Mouse (Mus musculus) hindbrain, postnatal 0 days (tissue): ENCODE data around the gene Ephb2. TPM values are rescaled to one million over a fixed set of nuclear protein-coding genes. Genes with fewer than 3 reads are reported as not detected.

Source experiments
- ATAC-seq: fragments of 200-750 bp; cut with Nextera tagmentation; 2 replicates; pipeline ENCODE4 v1.8.0; 2017; ENCODE audit warnings: mild to moderate bottlenecking, moderate TSS enrichment, moderate library complexity
- DNase-seq: peaks from one replicate; pipeline ENCODE4 v3.0.0-alpha.2; 2015; ENCODE audit warnings: low spot score
- H3K27ac ChIP-seq: fragments of 300-500 bp; sonication (generic); 2 replicates; pipeline ENCODE4 v1.5.1; 2014; ENCODE audit warnings: mild to moderate bottlenecking
- H3K27me3 ChIP-seq: fragments of 300-500 bp; sonication (generic); 2 replicates; pipeline ENCODE4 v1.6.1; 2014; ENCODE audit warnings: low read length, mixed read lengths; ENCODE audit not compliant: insufficient read depth
- H3K36me3 ChIP-seq: fragments of 300-500 bp; sonication (generic); 2 replicates; pipeline ENCODE4 v1.6.1; 2014; ENCODE audit warnings: low read length, mixed read lengths; ENCODE audit not compliant: insufficient read depth
- H3K4me1 ChIP-seq: fragments of 300-500 bp; sonication (generic); 2 replicates; pipeline ENCODE4 v1.6.1; 2014; ENCODE audit warnings: antibody characterized with exemption, low read length, mixed read lengths; ENCODE audit not compliant: insufficient read depth
- H3K4me2 ChIP-seq: fragments of 300-500 bp; sonication (generic); 2 replicates; pipeline ENCODE4 v1.6.1; 2014; ENCODE audit warnings: low read depth, mild to moderate bottlenecking, low read length, moderate library complexity, mixed read lengths
- H3K4me3 ChIP-seq: fragments of 300-500 bp; sonication (generic); 2 replicates; pipeline ENCODE4 v1.5.1; 2014; ENCODE audit warnings: low read length
- H3K9ac ChIP-seq: fragments of 300-500 bp; sonication (generic); replicated peaks from 2 replicates; pipeline ENCODE4 v1.6.1; 2014; ENCODE audit warnings: mild to moderate bottlenecking, low read length, moderate library complexity, mixed read lengths
- H3K9me3 ChIP-seq: fragments of 300-500 bp; sonication (generic); 2 replicates; pipeline ENCODE4 v1.6.1; 2016; ENCODE audit warnings: low read length, mixed read lengths
- CTCF ChIP-seq: IDR thresholded peaks from 2 replicates; pipeline ENCODE4 v1.5.1; 2016; ENCODE audit warnings: antibody characterized with exemption, control low read depth, low read depth
- WGBS: fragments of 180-500 bp; shearing (Covaris S2); extraction: QIAGEN DNeasy Blood & Tissue Kit; methylation state at CpG from one replicate; pipeline ENCODE4 v1.1.7; 2014; 5-methylcytosine and 5-hydroxymethylcytosine counted together
- polyA plus RNA-seq: library from polyadenylated mRNA; unstranded; fragments of >200 nt; fragmentation: Nextera tagmentation; extraction: Ambion mirVana; gene quantifications from 2 replicates; pipeline ENCODE4 v1.2.1, GENCODE M21; 2015
- total RNA-seq: library from RNA; depleted of rRNA; stranded (reverse); fragments of >200 nt; gene quantifications from 2 replicates; pipeline ENCODE4 v1.2.3, GENCODE M21; 2014

Ephb2 gene
- total and polyA plus RNA-seq, 2 experiments from 2014 or later: 13.0 to 136 TPM

- Histone ChIP-seq H3K4me3 (no peak overlapping the region), H3K4me1 (no peaks in the 10 kb centered on the region), H3K27ac (no peak overlapping the region), H3K4me2 (no peak overlapping the region), H3K27me3 (no peaks in the 10 kb centered on the region), H3K36me3 (no peaks in the 10 kb centered on the region), H3K9ac (no peak overlapping the region), H3K9me3 (no peaks in the 10 kb centered on the region)
- ATAC-seq: no peak
- DNase-seq: peak; percentile 8
- WGBS: 58% methylated on average over 7 of the region's 7 CpGs
- no peak for TF ChIP-seq CTCF
Observed at GRCm38 (mm10) chr4:136613657-136614056, 222.1 kb downstream of the Ephb2 start.

- Histone ChIP-seq H3K27me3 (no peaks in the 10 kb centered on the region), H3K4me2 (no peak within 1 kb of the TSS), H3K4me1 (no peaks in the 10 kb centered on the region), H3K27ac (no peak within 1 kb of the TSS), H3K9ac (no peak within 1 kb of the TSS), H3K9me3 (no peaks in the 10 kb centered on the region), H3K4me3 (no peak within 1 kb of the TSS), H3K36me3 (no peaks in the 10 kb centered on the region)
- no peak for TF ChIP-seq CTCF
- 55% methylated on average over 4 of the region's 4 CpGs for WGBS
- DNase-seq: no peak
- ATAC-seq: no peak
Observed at GRCm38 (mm10) chr4:136610387-136610856, 225.4 kb downstream of the Ephb2 start, which contains the start of gene Tex46. Gene Tex46, plus strand, starts transcription at chr4:136610437.

GRCm38 (mm10) chr4:136605756-136606485, 229.9 kb downstream of the Ephb2 start:
- Histone ChIP-seq H3K27ac (no peak overlapping the region), H3K4me2 (no peak overlapping the region), H3K9ac (no peak overlapping the region), H3K4me1 (no peaks in the 10 kb centered on the region), H3K9me3 (no peaks in the 10 kb centered on the region), H3K27me3 (no peaks in the 10 kb centered on the region), H3K4me3 (no peak overlapping the region), H3K36me3 (no peaks in the 10 kb centered on the region)
- TF ChIP-seq CTCF: no peak
- WGBS: 91% methylated on average over 19 of the region's 19 CpGs
- no peak for DNase-seq
- no peak for ATAC-seq

DNA sequence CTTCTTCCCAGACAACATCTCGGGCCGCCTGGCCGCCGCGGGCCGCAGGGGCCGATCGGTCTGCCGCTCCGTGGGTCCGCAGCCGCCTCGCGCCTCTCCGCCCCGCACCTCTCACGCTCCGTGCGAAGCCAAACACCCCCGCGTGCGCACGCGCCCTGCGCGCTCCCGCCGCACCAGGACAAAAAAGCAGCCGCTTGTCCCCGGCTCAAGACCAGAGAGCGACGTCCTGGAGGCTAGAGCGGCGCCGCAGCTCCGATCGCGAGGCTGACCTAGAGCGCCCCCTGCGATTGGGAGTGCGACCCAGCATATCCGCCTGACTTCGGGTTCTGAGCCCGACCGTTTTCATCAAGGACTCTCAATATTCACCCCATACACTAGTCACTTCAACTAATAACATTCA, 233.2 kb downstream of the Ephb2 start, which contains the start of gene Kdm1a:
Gene Kdm1a, minus strand, starts transcription at position 156 of the 400 bp plus-strand sequence.
- peak; percentile 90 for ATAC-seq
- peaks cover 3% of the 10 kb centered on the region; the same call in 1 of the 2 replicates for H3K4me1 ChIP-seq
- WGBS: under 1% methylated on average over 42 of the region's 45 CpGs
- H3K4me2 ChIP-seq: peak within 1 kb of the TSS; percentile 59
- peak within 1 kb of the TSS; percentile 92 for H3K4me3 ChIP-seq
- H3K9ac ChIP-seq: peak within 1 kb of the TSS; percentile 99
- no peaks in the 10 kb centered on the region for H3K9me3 ChIP-seq
- no peaks in the 10 kb centered on the region for H3K36me3 ChIP-seq
- peak; percentile 98 for DNase-seq
- peak within 1 kb of the TSS; percentile 96 for H3K27ac ChIP-seq
- TF ChIP-seq CTCF: peak; percentile 97
- no peaks in the 10 kb centered on the region for H3K27me3 ChIP-seq

GRCm38 (mm10) chr4:136602018-136602554, 233.7 kb downstream of the Ephb2 start:
- H3K4me1 ChIP-seq: peaks cover 3% of the 10 kb centered on the region; the same call in 1 of the 2 replicates
- DNase-seq (peak; percentile 43), ATAC-seq (peak; percentile 69)
- no peak for TF ChIP-seq CTCF
- peak overlapping the region; percentile 99 for H3K9ac ChIP-seq
- H3K36me3 ChIP-seq: no peaks in the 10 kb centered on the region
- H3K9me3 ChIP-seq: no peaks in the 10 kb centered on the region
- WGBS: under 1% methylated on average over 51 of the region's 68 CpGs
- peak overlapping the region; percentile 96 for H3K27ac ChIP-seq
- no peaks in the 10 kb centered on the region for H3K27me3 ChIP-seq
- peak overlapping the region; percentile 92 for H3K4me3 ChIP-seq
- H3K4me2 ChIP-seq: peak overlapping the region; percentile 59

DNA sequence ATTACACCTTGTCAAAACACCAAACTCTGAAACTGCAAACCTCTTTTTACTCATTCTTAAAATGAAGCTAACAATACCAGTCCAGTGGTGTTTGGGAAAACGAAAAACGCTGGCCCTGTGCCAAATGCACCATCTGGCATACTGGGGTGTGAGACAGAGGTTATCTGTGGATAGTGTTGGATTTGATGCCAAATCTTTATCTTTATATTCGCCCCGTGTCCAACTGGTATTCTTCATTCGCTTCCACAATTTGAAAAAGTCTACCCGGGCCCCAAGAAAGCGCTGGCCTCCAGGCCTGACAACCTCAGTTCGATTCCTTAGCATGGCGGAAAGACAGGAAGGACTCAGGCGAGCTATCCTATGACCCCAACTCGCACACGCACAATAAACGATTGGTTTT, 234.3 kb downstream of the Ephb2 start:
- under 1% methylated on average over 13 of the region's 13 CpGs for WGBS
- Histone ChIP-seq H3K4me1 (peaks cover 3% of the 10 kb centered on the region; the same call in 1 of the 2 replicates), H3K4me2 (peak overlapping the region; percentile 59), H3K36me3 (no peaks in the 10 kb centered on the region), H3K27ac (peak overlapping the region; percentile 96), H3K9ac (peak overlapping the region; percentile 99), H3K4me3 (peak overlapping the region; percentile 92), H3K27me3 (no peaks in the 10 kb centered on the region), H3K9me3 (no peaks in the 10 kb centered on the region)
- DNase-seq: peak; percentile 73
- no peak for TF ChIP-seq CTCF
- ATAC-seq: no peak
